In the genomic region with DNA sequence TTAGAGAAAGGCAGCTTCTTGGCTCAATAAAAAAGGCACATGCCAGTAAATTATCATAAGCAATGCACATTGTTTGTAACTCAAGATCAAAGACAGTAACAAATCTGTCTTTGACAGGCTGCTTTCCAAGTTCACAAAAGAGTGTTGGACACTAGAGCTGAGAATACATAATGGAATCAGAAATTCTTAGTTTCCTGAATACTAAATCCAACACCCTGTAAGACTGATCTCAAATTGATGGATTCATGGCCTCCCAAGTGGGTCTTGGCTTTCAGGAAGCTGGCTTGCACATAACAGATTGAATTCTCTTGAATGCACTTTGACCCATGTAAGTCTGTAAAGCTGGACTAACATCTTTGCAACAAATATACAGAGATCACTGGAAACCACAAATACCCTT, we compare ENCODE assay signal across 14 mouse cellular contexts.
"Had no signal": no experiment of that assay in that cellular context is flagged by ENCODE, and none has a peak within 500 bp of the region (broad histone marks: within the 10 kb centered on the region; RNA-seq: fewer than 3 reads in every experiment).

No protein-coding gene starts in this region.

- H3K4me3 ChIP-seq: intestine, embryonic 15.5 days; limb, embryonic 12.5 days; liver, embryonic 13.5 days; midbrain, embryonic 10.5 days; myocyte; neural tube, embryonic 15.5 days had no signal

- H3K27me3 ChIP-seq: intestine, embryonic 15.5 days; limb, embryonic 12.5 days; liver, embryonic 13.5 days; neural tube, embryonic 15.5 days had no signal

- H3K36me3 ChIP-seq: intestine, embryonic 15.5 days; limb, embryonic 12.5 days; liver, embryonic 13.5 days; midbrain, embryonic 10.5 days; neural tube, embryonic 15.5 days had no signal

- H3K9me3 ChIP-seq: intestine, embryonic 15.5 days; limb, embryonic 12.5 days; liver, embryonic 13.5 days; midbrain, embryonic 10.5 days; neural tube, embryonic 15.5 days had no signal

- ATAC-seq: intestine, embryonic 15.5 days; liver, postnatal 0 days had no signal

- H3K4me2 ChIP-seq: intestine, embryonic 15.5 days; limb, embryonic 12.5 days; liver, embryonic 13.5 days; neural tube, embryonic 15.5 days had no signal

- H3K27ac ChIP-seq: intestine, embryonic 15.5 days; limb, embryonic 12.5 days; liver, embryonic 13.5 days; midbrain, embryonic 10.5 days; neural tube, embryonic 15.5 days had no signal

- H3K4me1 ChIP-seq: intestine, embryonic 15.5 days; limb, embryonic 12.5 days; liver, embryonic 13.5 days had no signal

- DNase-seq: kidney, adult 18-20 months; liver; liver, embryonic 13.5 days; liver, postnatal 0 days; lung, postnatal 14 days; midbrain, embryonic 14.5 days; right cerebral cortex, postnatal 25 days; thymus, adult 18-20 months; thymus, postnatal 14 days had no signal

- H3K9ac ChIP-seq: intestine, embryonic 15.5 days; limb, embryonic 12.5 days; liver, embryonic 13.5 days; liver, postnatal 0 days; neural tube, embryonic 15.5 days had no signal
